Mouse (Mus musculus) Patski (cell line): ENCODE data around the gene Mdm1. TPM values are rescaled to one million over a fixed set of nuclear protein-coding genes. Genes with fewer than 3 reads are reported as not detected.
"Not testable (repeated sequence)": the region's sequence is repeated elsewhere in the genome, so short reads cannot be mapped to it uniquely, and the experiment has no call there.

Experiments used
- ATAC-seq: fragments of 100-300 bp; one replicate; pipeline ENCODE4 v1.8.0; 2021
- CTCF ChIA-PET: fragments of 350-600 bp; sonication (Branson Sonifier 250); formaldehyde crosslinking; loops from one replicate; lab custom pipeline; 2022; ENCODE audit warnings: inconsistent platforms; lab: Charles Lee
- POLR2A ChIA-PET: fragments of 350-600 bp; sonication (Branson Sonifier 250); formaldehyde crosslinking; loops from one replicate; lab custom pipeline; 2022; ENCODE audit warnings: antibody characterized with exemption, inconsistent platforms; lab: Charles Lee
- DNase-seq: peaks from one replicate; pipeline ENCODE4 v3.0.0-alpha.2; 2011; ENCODE audit warnings: low read depth, low spot score
- H3K27me3 ChIP-seq: fragments of 371-371 bp; one replicate; pipeline ENCODE4 v1.5.1; 2021
- CTCF ChIP-seq: fragments of 100-300 bp; IDR thresholded peaks from one replicate; pipeline ENCODE4 v1.5.1; 2021
- in situ Hi-C: fragments of 300-500 bp; cut with MboI; formaldehyde crosslinking; loops from 3 replicates; pipeline ENCODE4 v1.11.1; 2018; ENCODE audit warnings: low pct_unique_long_range_greater_than_20kb, mixed read lengths
- polyA plus RNA-seq: library from polyadenylated mRNA; unstranded; gene quantifications from one replicate; pipeline ENCODE4 v1.2.3, GENCODE M21; 2021

Mdm1 gene
- polyA plus RNA-seq, 1 experiment from 2014 or later: 11.7 TPM

DNA sequence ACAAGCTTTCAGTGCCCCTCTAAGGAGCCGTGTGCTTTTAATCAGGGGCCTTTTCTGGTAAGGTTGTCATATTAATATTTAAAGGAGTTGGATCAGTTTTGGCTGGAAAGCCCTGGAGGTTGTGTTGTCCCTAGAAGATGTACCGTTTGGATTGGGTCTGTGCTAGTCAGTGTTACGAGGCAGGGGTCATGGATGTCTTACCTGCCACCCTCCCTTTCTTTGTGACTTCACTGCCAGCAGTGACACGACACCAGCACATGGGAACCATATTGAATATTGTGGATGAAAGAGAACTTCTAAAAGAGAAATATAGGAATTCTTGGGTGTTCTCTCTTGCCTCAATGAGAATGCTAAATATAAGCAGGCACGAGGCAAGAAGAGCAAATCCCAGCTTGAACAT is 7.8 kb downstream of the Mdm1 start:
- CTCF ChIA-PET: interaction anchor here (1.2 kb wide), 1 partner anchor 38 kb away, joined by 3 read pairs; no protein-coding TSS in a partner anchor
- no peak for DNase-seq
- POLR2A ChIA-PET: interaction anchor here (0.5 kb wide), 1 partner anchor 317 kb away, joined by 5 read pairs; no protein-coding TSS in a partner anchor
- TF ChIP-seq CTCF: no peak
- no peak for ATAC-seq
- in situ Hi-C loops: no loop called here
- H3K27me3 ChIP-seq: no peaks in the 10 kb centered on the region

DNA sequence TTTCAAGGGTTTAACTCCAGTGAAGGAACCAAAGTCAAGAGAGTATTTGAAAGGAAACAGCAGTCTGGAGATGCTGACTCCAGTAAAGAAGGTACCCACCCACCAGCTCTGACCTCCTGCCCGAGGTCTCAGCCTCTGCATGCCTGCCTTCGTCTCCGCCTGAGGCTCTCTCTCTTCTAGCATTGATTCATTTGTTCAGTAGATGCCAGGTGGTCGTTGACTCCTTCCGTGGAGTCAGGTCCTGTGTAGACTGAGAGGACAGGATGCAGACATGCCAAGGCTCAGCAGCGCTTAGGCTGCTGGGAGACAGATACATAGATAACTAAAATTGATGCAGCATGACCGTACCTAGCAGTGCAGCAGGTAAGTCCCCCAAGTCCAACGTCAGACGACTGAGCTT is 9.3 kb downstream of the Mdm1 start:
- TF ChIP-seq CTCF: no peak

DNA sequence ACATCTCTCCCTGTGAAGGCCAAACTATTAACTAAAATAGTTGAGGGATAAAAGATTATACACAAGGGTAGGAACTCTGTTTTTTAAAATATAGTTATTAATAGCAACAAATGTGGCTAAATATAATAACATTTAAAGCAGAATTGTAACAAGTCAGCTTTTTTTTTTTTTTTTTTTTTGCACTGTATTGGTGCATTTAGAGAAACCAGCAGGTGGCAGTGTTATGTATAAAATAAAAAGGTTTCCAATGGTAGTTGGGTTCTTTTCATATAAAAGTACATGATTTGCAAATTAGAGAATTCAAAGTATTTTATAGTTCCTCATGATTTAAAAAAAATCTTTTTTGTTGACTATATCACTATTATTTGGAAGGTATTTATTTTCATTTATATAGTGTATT is 14.3 kb downstream of the Mdm1 start:
- TF ChIP-seq CTCF: no peak
- no peak for DNase-seq
- CTCF ChIA-PET: interaction anchor here (2.7 kb wide), 1 partner anchor 10 kb away, joined by 7 read pairs; no protein-coding TSS in a partner anchor
- in situ Hi-C loops: loop anchor here (10.0 to 25.0 kb wide), 3 partner anchors 381 to 919 kb away; partner anchors contain the start of gene Dyrk2
- no peaks in the 10 kb centered on the region for H3K27me3 ChIP-seq
- POLR2A ChIA-PET: no interaction called here
- no peak for ATAC-seq

More for the DNA sequence above, 9.3 kb downstream of the Mdm1 start:
- ChIA-PET CTCF (no interaction called here), POLR2A (no interaction called here)
- H3K27me3 ChIP-seq: no peaks in the 10 kb centered on the region
- in situ Hi-C loops: loop anchor here (10.0 to 25.0 kb wide), 3 partner anchors 386 to 924 kb away; partner anchors contain the start of gene Dyrk2
- ATAC-seq: no peak
- no peak for DNase-seq

DNA sequence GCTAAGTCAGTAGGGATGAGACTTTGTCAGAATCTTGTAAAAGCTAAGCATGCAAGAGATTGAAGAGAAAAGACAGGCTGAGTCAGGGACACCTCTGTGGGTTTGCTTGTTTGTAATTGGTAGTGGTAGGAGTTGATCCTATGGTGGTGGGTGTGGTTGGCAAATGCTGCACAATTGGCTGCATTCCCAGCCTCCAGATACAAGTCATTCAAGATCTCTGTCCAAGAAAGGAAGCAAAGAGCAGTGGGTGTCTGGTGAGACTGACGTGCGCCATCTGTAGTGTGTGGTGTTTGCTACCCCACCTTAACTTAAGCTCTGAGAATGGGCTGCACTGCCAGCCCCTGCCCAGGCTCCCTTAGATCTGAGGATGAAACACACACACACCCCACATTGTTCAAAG is 19.5 kb downstream of the Mdm1 start:
- POLR2A ChIA-PET: no interaction called here
- no peaks in the 10 kb centered on the region for H3K27me3 ChIP-seq
- CTCF ChIA-PET: no interaction called here
- no peak for ATAC-seq
- DNase-seq: no peak
- no peak for TF ChIP-seq CTCF
- in situ Hi-C loops: loop anchor here (25.0 kb wide), 2 partner anchors 376 to 701 kb away; partner anchors contain the start of gene Dyrk2

DNA sequence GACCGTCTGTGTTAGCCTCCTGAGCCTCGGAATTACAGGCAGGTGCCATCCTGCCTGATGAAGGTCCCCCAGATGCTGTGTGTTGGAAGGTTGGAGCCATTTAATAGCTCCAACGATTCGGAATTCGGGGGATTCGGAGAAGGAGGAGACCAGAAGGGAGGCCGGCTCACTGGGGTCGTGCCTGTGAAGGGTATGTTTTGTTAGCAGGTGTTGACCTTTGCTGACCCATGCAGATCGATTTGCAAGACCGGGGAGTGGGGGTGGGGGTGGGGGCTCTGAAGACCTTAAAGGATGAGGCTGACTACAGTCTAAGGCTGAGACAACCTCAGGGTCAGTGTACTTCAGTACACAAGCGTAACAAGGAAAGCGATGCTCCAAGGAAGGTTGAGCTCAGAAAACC is 27.6 kb downstream of the Mdm1 start:
- ChIA-PET CTCF (no interaction called here), POLR2A (no interaction called here)
- ATAC-seq (no peak), DNase-seq (no peak)
- in situ Hi-C loops: loop anchor here (25.0 kb wide), 2 partner anchors 368 to 693 kb away; partner anchors contain the start of gene Dyrk2
- no peak for TF ChIP-seq CTCF
- H3K27me3 ChIP-seq: no peaks in the 10 kb centered on the region

DNA sequence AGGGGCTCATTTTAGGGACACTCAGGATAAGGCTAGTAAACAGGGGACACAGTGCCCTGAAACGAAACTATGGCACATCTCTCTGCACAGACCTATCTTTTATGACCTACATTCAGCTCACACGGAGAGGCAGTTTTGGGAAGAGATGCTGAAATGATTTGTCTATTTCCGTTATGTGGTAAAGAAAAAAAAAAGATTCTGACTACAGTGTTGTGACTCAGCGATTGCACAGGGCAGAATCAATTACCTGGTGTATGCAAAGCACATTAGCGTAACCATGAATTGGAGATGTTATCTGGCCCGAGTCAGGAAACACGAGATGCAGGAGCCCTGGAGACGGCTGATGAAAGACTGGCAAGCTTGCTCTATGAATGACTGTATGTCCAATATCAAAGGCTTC is 30.8 kb downstream of the Mdm1 start:
- in situ Hi-C loops: loop anchor here (25.0 kb wide), 2 partner anchors 365 to 690 kb away; partner anchors contain the start of gene Dyrk2
- ChIA-PET CTCF (no interaction called here), POLR2A (no interaction called here)
- no peak for TF ChIP-seq CTCF
- DNase-seq (no peak), ATAC-seq (no peak)
- H3K27me3 ChIP-seq: no peaks in the 10 kb centered on the region

DNA sequence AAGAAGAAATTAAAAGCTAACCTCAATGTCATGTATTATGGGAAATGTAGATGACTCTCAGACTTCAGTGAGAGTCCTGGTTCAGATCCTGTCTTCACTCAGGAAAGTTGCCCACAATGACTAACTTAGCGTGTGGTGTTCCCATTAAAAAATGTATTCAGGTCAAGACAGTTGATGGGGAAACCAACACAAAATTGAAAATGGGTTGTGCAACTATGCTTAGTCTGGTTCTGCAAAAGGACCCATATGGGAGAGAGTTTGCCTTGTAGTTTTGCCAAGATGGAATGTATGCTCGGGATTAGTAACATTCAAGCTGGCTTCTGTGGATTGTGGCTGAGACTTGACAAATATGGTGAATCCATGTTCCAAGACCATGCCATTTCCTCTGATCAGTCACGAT is 31.3 kb downstream of the Mdm1 start:
- ATAC-seq (no peak), DNase-seq (no peak)
- in situ Hi-C loops: loop anchor here (25.0 kb wide), 2 partner anchors 364 to 689 kb away; partner anchors contain the start of gene Dyrk2
- H3K27me3 ChIP-seq: no peaks in the 10 kb centered on the region
- CTCF ChIA-PET: no interaction called here
- POLR2A ChIA-PET: no interaction called here
- no peak for TF ChIP-seq CTCF

DNA sequence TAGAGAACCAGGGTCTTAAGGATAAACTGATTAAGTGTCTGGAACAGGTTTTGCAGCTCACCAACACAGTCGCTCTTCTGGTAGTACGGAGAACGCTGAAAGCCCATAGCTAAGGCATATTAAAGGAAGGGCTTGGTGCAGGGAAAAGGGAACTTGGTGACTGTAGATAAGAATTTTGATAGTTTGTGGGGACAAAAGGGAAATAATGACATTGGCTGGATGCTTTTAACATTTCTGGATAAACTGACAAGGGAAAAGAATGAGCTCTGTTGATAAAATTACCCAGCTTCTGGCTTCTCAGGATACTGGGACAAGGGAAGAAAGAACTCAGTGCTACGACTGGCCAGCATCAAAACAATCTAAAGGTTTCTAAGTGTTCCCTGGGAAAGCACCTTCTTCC is 33.9 kb downstream of the Mdm1 start:
- POLR2A ChIA-PET, H3K27me3 ChIP-seq, in situ Hi-C loops, DNase-seq, ATAC-seq, CTCF ChIA-PET: not testable (repeated sequence)

DNA sequence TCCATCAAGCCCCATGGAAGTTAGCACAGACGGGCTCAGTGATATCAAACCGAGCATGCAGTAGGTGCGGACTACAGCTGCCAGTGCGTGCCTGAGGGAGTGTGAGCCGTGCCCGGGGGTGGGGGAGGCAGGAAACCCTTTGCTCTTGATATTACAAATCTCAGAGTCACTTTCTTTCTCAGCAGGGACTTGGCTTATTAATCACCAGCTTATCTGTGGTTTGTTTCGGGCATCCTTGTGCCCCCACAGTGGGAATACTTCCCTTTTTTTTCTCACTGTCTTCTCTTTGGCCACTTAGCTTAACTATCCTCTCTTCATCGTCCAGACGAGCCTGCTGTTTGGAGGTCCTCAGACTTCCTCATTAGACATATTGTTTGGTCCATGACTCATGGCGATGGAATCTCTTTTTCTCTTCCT is 37.1 kb downstream of the Mdm1 start:
- TF ChIP-seq CTCF: no peak
- in situ Hi-C loops: no loop called here
- CTCF ChIA-PET: no interaction called here
- POLR2A ChIA-PET: no interaction called here
- DNase-seq (no peak), ATAC-seq (no peak)
- no peaks in the 10 kb centered on the region for H3K27me3 ChIP-seq

DNA sequence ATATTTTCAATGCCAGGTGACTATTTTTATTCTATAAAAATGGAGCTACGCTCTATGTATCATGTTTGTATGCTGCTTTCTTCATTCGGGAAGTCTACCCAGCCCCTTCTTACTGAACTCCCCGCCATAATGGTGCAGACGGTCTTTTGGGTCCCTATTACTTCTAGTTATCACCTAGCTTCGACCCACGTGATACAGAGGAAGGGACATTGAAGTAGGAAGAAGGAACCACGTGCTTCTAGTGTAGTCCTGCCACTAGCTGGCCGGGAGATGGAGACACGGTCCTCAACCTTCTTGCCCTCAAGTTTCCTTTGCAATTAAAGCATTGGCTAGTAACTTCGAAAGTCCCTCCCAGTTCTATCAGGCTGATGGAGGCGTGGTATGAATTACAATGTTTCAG is 37.7 kb downstream of the Mdm1 start:
- in situ Hi-C loops: no loop called here
- no peak for TF ChIP-seq CTCF
- POLR2A ChIA-PET: no interaction called here
- ATAC-seq (no peak), DNase-seq (no peak)
- CTCF ChIA-PET: no interaction called here
- H3K27me3 ChIP-seq: no peaks in the 10 kb centered on the region

DNA sequence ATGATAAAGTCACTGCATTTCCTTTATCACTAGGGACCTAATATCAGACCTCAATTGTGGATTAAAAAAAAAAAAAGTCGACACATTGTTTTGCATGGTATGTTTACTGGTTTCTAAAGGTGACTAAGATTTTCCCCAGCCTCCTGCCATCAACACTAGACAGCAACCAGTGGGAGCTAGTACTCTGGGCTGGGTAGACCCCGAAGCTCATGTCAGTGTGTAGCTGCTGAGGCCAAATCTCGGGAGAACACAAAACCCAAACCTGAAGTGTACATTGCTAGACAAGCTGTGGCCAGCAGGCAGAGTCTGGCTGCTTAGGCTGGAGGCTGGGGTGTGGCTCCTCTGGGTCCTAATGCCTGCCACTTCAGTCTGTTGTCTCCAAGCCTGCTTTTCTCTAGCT is 53.5 kb downstream of the Mdm1 start:
- in situ Hi-C loops, H3K27me3 ChIP-seq, POLR2A ChIA-PET, CTCF ChIA-PET: not testable (repeated sequence)
- DNase-seq (peak; percentile 0), ATAC-seq (peak; percentile 57)

DNA sequence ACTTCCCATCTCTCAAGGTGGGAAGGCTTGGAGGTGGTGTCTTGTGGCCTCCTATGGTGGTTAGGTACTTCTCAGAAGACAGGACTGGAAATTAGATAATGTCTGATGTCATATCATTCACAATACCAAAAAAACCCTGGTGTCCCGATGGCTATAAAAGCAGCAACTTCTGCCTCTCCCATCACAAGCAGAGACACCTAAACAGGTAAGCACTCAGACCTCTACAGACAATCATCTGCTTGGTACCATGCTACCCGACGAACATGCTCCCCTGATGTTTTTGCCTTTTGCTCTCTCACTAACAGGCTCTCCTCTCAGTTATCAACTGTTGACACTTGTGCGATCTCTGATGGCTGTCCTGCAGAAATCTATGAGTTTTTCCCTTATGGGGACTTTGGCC is 63.0 kb downstream of the Mdm1 start, which contains the start of gene Il22:
TSS of gene Il22 (plus strand) at position 301 of the 400 bp plus-strand sequence.
- in situ Hi-C loops: no loop called here
- TF ChIP-seq CTCF: no peak
- POLR2A ChIA-PET: no interaction called here

DNA sequence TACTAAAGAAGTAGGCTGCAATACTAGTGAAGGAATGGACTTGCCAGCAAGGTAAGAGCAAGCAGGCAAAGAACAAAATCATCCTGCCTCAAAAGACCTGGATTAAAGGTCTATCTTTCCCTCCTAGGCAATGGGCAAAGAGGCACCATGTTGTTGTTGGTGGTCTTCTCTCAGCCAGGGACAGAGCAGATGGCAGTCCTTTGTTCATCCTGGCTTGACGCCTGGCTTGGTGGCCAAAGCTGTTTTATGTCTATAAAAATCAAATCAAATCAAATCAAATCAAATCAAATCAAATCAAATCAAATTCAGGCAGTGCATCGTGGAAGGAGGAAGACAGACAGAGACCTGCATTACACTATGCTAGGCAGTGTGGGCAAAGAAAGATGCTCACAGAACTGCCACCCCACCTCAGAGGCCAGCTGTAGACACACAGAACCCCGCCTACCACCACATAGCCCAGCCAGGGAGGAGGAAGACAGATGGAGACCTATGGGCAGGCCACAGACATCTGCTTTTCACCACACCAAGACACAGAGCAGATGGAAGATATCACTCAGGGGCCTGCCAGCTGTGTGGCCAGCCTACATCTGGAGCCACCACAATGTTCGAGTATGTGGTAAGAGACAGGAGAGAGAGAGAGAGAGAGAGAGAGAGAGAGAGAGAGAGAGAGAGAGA is 74.2 kb downstream of the Mdm1 start:
- POLR2A ChIA-PET, DNase-seq, H3K27me3 ChIP-seq, CTCF ChIA-PET, ATAC-seq, in situ Hi-C loops: not testable (repeated sequence)

More for the DNA sequence above, 63.0 kb downstream of the Mdm1 start, which contains the start of gene Il22:
- CTCF ChIA-PET: no interaction called here
- no peak for DNase-seq
- no peaks in the 10 kb centered on the region for H3K27me3 ChIP-seq
- no peak for ATAC-seq
